Mouse (Mus musculus) kidney, embryonic 14.5 days (tissue): Measurements from ENCODE around the gene H2-Ob. TPM values are rescaled to one million over a fixed set of nuclear protein-coding genes. Genes with fewer than 3 reads are reported as not detected.
A peak's percentile ranks its signal among the peaks of the same experiment; 100 is the strongest.

Source experiments
- ATAC-seq: fragments of 200-750 bp; cut with Nextera tagmentation; 2 replicates; pipeline ENCODE4 v1.8.0; 2017; ENCODE audit warnings: moderate number of reproducible peaks, mild to moderate bottlenecking, moderate TSS enrichment, moderate library complexity; ENCODE audit not compliant: low FRiP score, low TSS enrichment
- H3K27ac ChIP-seq: fragments of 300-500 bp; sonication (generic); 2 replicates; pipeline ENCODE4 v1.5.1; 2014; ENCODE audit warnings: low read depth, mild to moderate bottlenecking, low read length, moderate library complexity, mixed read lengths
- H3K27me3 ChIP-seq: fragments of 300-500 bp; sonication (generic); 2 replicates; pipeline ENCODE4 v1.6.1; 2014; ENCODE audit warnings: mild to moderate bottlenecking, low read length; ENCODE audit not compliant: control insufficient read depth, insufficient read depth
- H3K36me3 ChIP-seq: fragments of 300-500 bp; sonication (generic); 2 replicates; pipeline ENCODE4 v1.6.1; 2014; ENCODE audit warnings: low read length, mixed read lengths; ENCODE audit not compliant: control insufficient read depth, insufficient read depth
- H3K4me1 ChIP-seq: fragments of 300-500 bp; sonication (generic); 2 replicates; pipeline ENCODE4 v1.6.1; 2014; ENCODE audit warnings: low read length, mixed read lengths; ENCODE audit not compliant: control insufficient read depth, insufficient read depth
- H3K4me2 ChIP-seq: fragments of 300-500 bp; sonication (generic); replicated peaks from 2 replicates; pipeline ENCODE4 v1.6.1; 2014; ENCODE audit warnings: low read depth, mild to moderate bottlenecking, low read length
- H3K4me3 ChIP-seq: fragments of 300-500 bp; sonication (generic); 2 replicates; pipeline ENCODE4 v1.5.1; 2014; ENCODE audit warnings: mild to moderate bottlenecking, low read length
- H3K9ac ChIP-seq: fragments of 300-500 bp; sonication (generic); 2 replicates; pipeline ENCODE4 v1.6.1; 2014; ENCODE audit warnings: low read depth, mild to moderate bottlenecking, low read length, moderate library complexity
- H3K9me3 ChIP-seq: fragments of 300-500 bp; sonication (generic); 2 replicates; pipeline ENCODE4 v1.6.1; 2016; ENCODE audit warnings: low read length; ENCODE audit not compliant: control insufficient read depth
- WGBS: fragments of 180-500 bp; shearing (Covaris S2); extraction: QIAGEN DNeasy Blood & Tissue Kit; methylation state at CpG from one replicate; pipeline ENCODE4 v1.1.7; 2014; 5-methylcytosine and 5-hydroxymethylcytosine counted together
- polyA plus RNA-seq: library from polyadenylated mRNA; unstranded; fragments of >200 nt; fragmentation: Nextera tagmentation; extraction: Ambion mirVana; gene quantifications from 2 replicates; pipeline ENCODE4 v1.2.1, GENCODE M21; 2014

H2-Ob gene
- polyA plus RNA-seq, 1 experiment from 2014 or later = not detected

DNA sequence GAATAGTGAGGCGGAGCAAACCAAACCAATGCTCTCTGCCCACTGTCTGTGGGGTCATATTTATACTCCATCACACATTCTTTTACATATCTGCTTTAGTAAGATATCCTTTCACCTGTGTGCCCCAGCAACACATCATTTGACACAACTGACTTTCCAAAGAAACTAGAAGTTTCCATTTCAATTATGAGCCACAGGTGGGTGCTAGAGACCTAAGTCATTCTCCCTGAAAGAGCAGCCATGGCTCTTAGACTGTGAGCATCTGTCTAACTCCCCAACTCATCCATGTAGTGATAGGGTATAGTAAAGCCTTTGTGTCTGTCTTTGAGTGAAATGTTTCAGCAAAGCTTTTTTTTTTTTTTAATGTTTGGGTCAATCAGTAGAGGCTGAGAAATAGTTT lies 33.4 kb downstream of the H2-Ob start:
- Histone ChIP-seq H3K9me3 (0 out of 2 replicates have a peak, but pooled peaks cover 2% of the 10 kb centered on the region), H3K9ac (no peak overlapping the region), H3K4me3 (no peak overlapping the region), H3K4me1 (no peaks in the 10 kb centered on the region), H3K27me3 (no peaks in the 10 kb centered on the region), H3K36me3 (no peaks in the 10 kb centered on the region), H3K27ac (no peak overlapping the region), H3K4me2 (no peak overlapping the region)
- WGBS = 88% methylated on average over 1 of the region's 1 CpGs
- no peak for ATAC-seq

GRCm38 (mm10) chr17:34280499-34281038 lies 41.9 kb downstream of the H2-Ob start:
- Histone ChIP-seq H3K27me3 (no peaks in the 10 kb centered on the region), H3K4me2 (no peak overlapping the region), H3K4me1 (no peaks in the 10 kb centered on the region), H3K9ac (no peak overlapping the region), H3K36me3 (no peaks in the 10 kb centered on the region), H3K27ac (no peak overlapping the region), H3K4me3 (no peak overlapping the region), H3K9me3 (0 out of 2 replicates have a peak, but pooled peaks cover 3% of the 10 kb centered on the region)
- 76% methylated on average over 1 of the region's 1 CpGs for WGBS
- ATAC-seq = no peak

GRCm38 (mm10) chr17:34281836-34282235 lies 43.1 kb downstream of the H2-Ob start:
- Histone ChIP-seq H3K36me3 (no peaks in the 10 kb centered on the region), H3K4me2 (no peak overlapping the region), H3K27ac (no peak overlapping the region), H3K4me3 (no peak overlapping the region), H3K9me3 (0 out of 2 replicates have a peak, but pooled peaks cover 3% of the 10 kb centered on the region), H3K4me1 (no peaks in the 10 kb centered on the region), H3K27me3 (no peaks in the 10 kb centered on the region), H3K9ac (no peak overlapping the region)
- WGBS = 76% methylated on average over 1 of the region's 1 CpGs
- no peak for ATAC-seq

DNA sequence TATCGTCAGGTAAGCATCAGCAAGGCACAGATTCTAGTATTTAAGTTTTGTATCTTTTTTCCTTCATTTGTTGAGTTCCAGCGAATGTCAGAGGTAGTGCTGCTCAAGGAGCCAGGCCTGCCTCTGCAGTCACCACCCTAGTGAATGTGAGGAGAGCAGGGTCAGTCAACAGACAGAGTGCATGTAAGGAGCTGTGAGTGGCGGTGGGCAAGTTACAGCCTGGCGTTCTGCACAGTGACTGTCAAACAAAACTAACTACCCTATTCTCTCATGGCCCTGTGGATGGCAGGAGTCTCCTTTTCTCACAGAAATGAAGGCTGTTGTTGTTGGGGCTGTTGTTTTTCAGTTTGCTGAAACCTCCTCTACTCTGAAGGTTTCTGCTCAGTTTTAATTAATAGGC lies 46.7 kb downstream of the H2-Ob start:
- Histone ChIP-seq H3K4me1 (no peaks in the 10 kb centered on the region), H3K27ac (no peak overlapping the region), H3K9me3 (no peaks in the 10 kb centered on the region), H3K9ac (no peak overlapping the region), H3K4me2 (no peak overlapping the region), H3K27me3 (no peaks in the 10 kb centered on the region), H3K36me3 (no peaks in the 10 kb centered on the region), H3K4me3 (no peak overlapping the region)
- ATAC-seq = no peak
- 72% methylated on average over 4 of the region's 4 CpGs for WGBS

GRCm38 (mm10) chr17:34285848-34286247 lies 47.1 kb downstream of the H2-Ob start:
- Histone ChIP-seq H3K4me3 (no peak overlapping the region), H3K27me3 (no peaks in the 10 kb centered on the region), H3K4me2 (no peak overlapping the region), H3K4me1 (no peaks in the 10 kb centered on the region), H3K27ac (no peak overlapping the region), H3K9ac (no peak overlapping the region), H3K36me3 (no peaks in the 10 kb centered on the region), H3K9me3 (no peaks in the 10 kb centered on the region)
- no peak for ATAC-seq
- WGBS = 39% methylated on average over 4 of the region's 4 CpGs

- Histone ChIP-seq H3K9ac (no peak overlapping the region), H3K4me2 (no peak overlapping the region), H3K27ac (no peak overlapping the region), H3K9me3 (no peaks in the 10 kb centered on the region), H3K4me3 (no peak overlapping the region), H3K27me3 (no peaks in the 10 kb centered on the region), H3K4me1 (no peaks in the 10 kb centered on the region), H3K36me3 (no peaks in the 10 kb centered on the region)
- no peak for ATAC-seq
- WGBS = 83% methylated on average over 5 of the region's 5 CpGs
Measured at GRCm38 (mm10) chr17:34286501-34286900, 47.8 kb downstream of the H2-Ob start.

- 65% methylated on average over 6 of the region's 6 CpGs for WGBS
- Histone ChIP-seq H3K27ac (no peak overlapping the region), H3K4me2 (no peak overlapping the region), H3K9me3 (no peaks in the 10 kb centered on the region), H3K27me3 (no peaks in the 10 kb centered on the region), H3K36me3 (no peaks in the 10 kb centered on the region), H3K4me1 (no peaks in the 10 kb centered on the region), H3K4me3 (no peak overlapping the region), H3K9ac (no peak overlapping the region)
- no peak for ATAC-seq
Measured at GRCm38 (mm10) chr17:34286999-34287398, 48.3 kb downstream of the H2-Ob start.

DNA sequence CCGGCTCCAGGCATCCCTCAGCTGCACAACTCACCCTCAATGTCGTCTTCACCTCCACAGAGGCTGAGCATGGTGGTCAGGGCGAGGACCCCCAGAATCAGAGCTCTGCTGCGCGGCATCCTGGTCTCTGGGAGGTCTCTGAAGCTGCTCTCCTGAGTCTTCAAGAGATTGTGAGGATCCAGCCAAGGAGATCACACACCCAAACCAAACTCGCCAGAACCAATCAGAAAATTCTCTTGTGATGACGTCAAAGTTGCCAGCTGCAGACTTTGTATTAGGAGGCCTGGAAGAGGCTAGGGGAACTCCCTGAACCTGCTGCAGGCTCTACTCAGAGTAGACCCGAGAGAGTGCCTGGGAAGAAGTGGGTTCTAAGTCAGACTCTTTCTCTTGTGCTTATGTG lies 48.9 kb downstream of the H2-Ob start, which contains the start of gene H2-Aa:
Gene H2-Aa (minus strand): TSS at position 176 of the 400 bp plus-strand sequence.
- H3K4me3 ChIP-seq = no peak within 1 kb of the TSS
- H3K9me3 ChIP-seq = no peaks in the 10 kb centered on the region
- no peaks in the 10 kb centered on the region for H3K27me3 ChIP-seq
- no peak within 1 kb of the TSS for H3K9ac ChIP-seq
- no peak within 1 kb of the TSS for H3K27ac ChIP-seq
- H3K4me1 ChIP-seq = no peaks in the 10 kb centered on the region
- peak; percentile 83 for ATAC-seq
- 14% methylated on average over 8 of the region's 8 CpGs for WGBS
- no peak within 1 kb of the TSS for H3K4me2 ChIP-seq
- no peaks in the 10 kb centered on the region for H3K36me3 ChIP-seq

- Histone ChIP-seq H3K4me2 (no peak overlapping the region), H3K4me1 (no peaks in the 10 kb centered on the region), H3K27me3 (no peaks in the 10 kb centered on the region), H3K9me3 (no peaks in the 10 kb centered on the region), H3K4me3 (no peak overlapping the region), H3K27ac (no peak overlapping the region), H3K36me3 (no peaks in the 10 kb centered on the region), H3K9ac (no peak overlapping the region)
- no peak for ATAC-seq
- WGBS = 74% methylated on average over 3 of the region's 3 CpGs
Measured at GRCm38 (mm10) chr17:34288131-34288530, 49.4 kb downstream of the H2-Ob start.
